Mouse (Mus musculus) myocyte (in vitro differentiated cells): ENCODE data around the gene Ttc39b.

Experiments
- MAX ChIP-seq: IDR thresholded peaks from one replicate; pipeline ENCODE4 v1.6.1; 2011; ENCODE audit warnings: low read depth, mild to moderate bottlenecking, control low read depth
- POLR2A ChIP-seq: IDR thresholded peaks from one replicate; pipeline ENCODE4 v1.6.1; 2011; ENCODE audit warnings: low read depth, mild to moderate bottlenecking, control low read depth, moderate library complexity; ENCODE audit not compliant: insufficient read length
- TCF12 ChIP-seq: IDR thresholded peaks from one replicate; pipeline ENCODE4 v1.6.1; 2011; ENCODE audit warnings: mild to moderate bottlenecking, control low read depth; ENCODE audit not compliant: poor library complexity, insufficient read depth, severe bottlenecking

- TF ChIP-seq MAX, result no peak
- TF ChIP-seq POLR2A, result no peak
- TF ChIP-seq TCF12, result no peak
Observed at GRCm38 (mm10) chr4:83182178-83183068, 141.6 kb downstream of the Ttc39b start.
